Mouse (Mus musculus) heart, embryonic 15.5 days (tissue): ENCODE measurements around the gene Arid4b. TPM values are rescaled to one million over a fixed set of nuclear protein-coding genes. Genes with fewer than 3 reads are reported as not detected.
"Not testable (repeated sequence)": the region's sequence is repeated elsewhere in the genome, so short reads cannot be mapped to it uniquely, and the experiment has no call there.

Source experiments
- ATAC-seq: fragments of 200-750 bp; cut with Nextera tagmentation; replicated peaks from 2 replicates; pipeline ENCODE4 v1.8.0; 2017; ENCODE audit warnings: low read depth, moderate TSS enrichment; ENCODE audit not compliant: insufficient number of reproducible peaks, insufficient read depth, low FRiP score
- H3K27ac ChIP-seq: fragments of 300-500 bp; sonication (generic); 2 replicates; pipeline ENCODE4 v1.5.1; 2015; ENCODE audit warnings: mild to moderate bottlenecking, inconsistent platforms
- H3K27me3 ChIP-seq: fragments of 300-500 bp; sonication (generic); 2 replicates; pipeline ENCODE4 v1.6.1; 2015; ENCODE audit warnings: inconsistent platforms
- H3K36me3 ChIP-seq: fragments of 300-500 bp; sonication (generic); 2 replicates; pipeline ENCODE4 v1.6.1; 2015; ENCODE audit warnings: mild to moderate bottlenecking, inconsistent platforms
- H3K4me1 ChIP-seq: fragments of 300-500 bp; sonication (generic); replicated peaks from 2 replicates; pipeline ENCODE4 v1.6.1; 2015; ENCODE audit warnings: inconsistent platforms
- H3K4me2 ChIP-seq: fragments of 300-500 bp; sonication (generic); 2 replicates; pipeline ENCODE4 v1.6.1; 2015; ENCODE audit warnings: inconsistent platforms, mild to moderate bottlenecking, moderate library complexity
- H3K4me3 ChIP-seq: fragments of 300-500 bp; sonication (generic); 2 replicates; pipeline ENCODE4 v1.5.1; 2015; ENCODE audit warnings: mild to moderate bottlenecking, inconsistent platforms
- H3K9ac ChIP-seq: fragments of 300-500 bp; sonication (generic); 2 replicates; pipeline ENCODE4 v1.6.1; 2015; ENCODE audit warnings: mild to moderate bottlenecking, inconsistent platforms
- H3K9me3 ChIP-seq: fragments of 300-500 bp; sonication (generic); replicated peaks from 2 replicates; pipeline ENCODE4 v1.6.1; 2016; ENCODE audit warnings: inconsistent platforms
- WGBS: fragments of 180-500 bp; shearing (Covaris S2); methylation state at CpG from one replicate; pipeline ENCODE4 v1.1.7; 2015; ENCODE audit warnings: mixed read lengths; 5-methylcytosine and 5-hydroxymethylcytosine counted together
- polyA plus RNA-seq: library from polyadenylated mRNA; unstranded; fragments of >200 nt; fragmentation: Nextera tagmentation; extraction: Ambion mirVana; gene quantifications from 2 replicates; pipeline ENCODE4 v1.2.1, GENCODE M21; 2015

Arid4b gene
- 38.3 and 39.5 TPM in 2 replicates for polyA plus RNA-seq

- peak; percentile 96 for ATAC-seq
- peak within 1 kb of the TSS; percentile 98 for H3K4me3 ChIP-seq
- 0 out of 2 replicates have a peak, but pooled peaks cover 9% of the 10 kb centered on the region for H3K36me3 ChIP-seq
- H3K27ac ChIP-seq: peak within 1 kb of the TSS; percentile 99
- H3K9me3 ChIP-seq: no peaks in the 10 kb centered on the region
- H3K4me2 ChIP-seq: peak within 1 kb of the TSS; percentile 77
- H3K27me3 ChIP-seq: no peaks in the 10 kb centered on the region
- WGBS: under 1% methylated on average over 64 of the region's 64 CpGs
- H3K9ac ChIP-seq: peak within 1 kb of the TSS; percentile 98
- peaks cover 11% of the 10 kb centered on the region for H3K4me1 ChIP-seq
Observed at GRCm38 (mm10) chr13:14063013-14063941, at the start of gene Arid4b, which contains the start of gene Ggps1. Arid4b (plus strand) TSS chr13:14063232. Ggps1 (minus strand) TSS chr13:14063488.

DNA sequence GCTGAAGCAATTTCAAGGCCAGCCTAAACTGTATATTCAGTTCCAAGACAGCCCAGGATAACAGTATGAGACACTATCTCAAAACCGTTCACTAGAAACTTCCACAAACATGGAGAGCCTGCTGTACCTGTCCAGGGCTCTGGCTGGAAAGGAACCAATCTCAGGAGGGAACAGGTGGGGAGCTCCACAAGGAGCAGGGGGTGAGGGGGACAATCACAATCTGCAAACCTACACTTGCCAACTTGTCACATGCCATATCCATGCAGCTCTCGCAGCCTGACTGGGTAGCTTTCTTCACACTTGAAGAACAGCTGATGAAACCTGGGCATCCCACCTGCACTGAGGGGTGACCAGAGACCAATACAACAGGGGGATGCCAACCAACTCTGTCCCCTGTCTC is 49.0 kb upstream of the Arid4b start:
- H3K4me1 ChIP-seq: no peaks in the 10 kb centered on the region
- H3K36me3 ChIP-seq: peaks cover 26% of the 10 kb centered on the region
- H3K4me3 ChIP-seq: no peak overlapping the region
- 89% methylated on average over 2 of the region's 2 CpGs for WGBS
- no peaks in the 10 kb centered on the region for H3K27me3 ChIP-seq
- H3K9ac ChIP-seq: no peak overlapping the region
- H3K4me2 ChIP-seq: no peak overlapping the region
- no peak for ATAC-seq
- no peaks in the 10 kb centered on the region for H3K9me3 ChIP-seq
- no peak overlapping the region for H3K27ac ChIP-seq

GRCm38 (mm10) chr13:14014540-14014939 is 48.5 kb upstream of the Arid4b start:
- H3K27ac ChIP-seq: no peak overlapping the region
- H3K4me1 ChIP-seq: no peaks in the 10 kb centered on the region
- no peak overlapping the region for H3K4me3 ChIP-seq
- no peaks in the 10 kb centered on the region for H3K9me3 ChIP-seq
- no peaks in the 10 kb centered on the region for H3K27me3 ChIP-seq
- 88% methylated on average over 4 of the region's 4 CpGs for WGBS
- no peak overlapping the region for H3K9ac ChIP-seq
- H3K36me3 ChIP-seq: peaks cover 26% of the 10 kb centered on the region
- H3K4me2 ChIP-seq: no peak overlapping the region
- ATAC-seq: no peak

GRCm38 (mm10) chr13:14015609-14016008 is 47.4 kb upstream of the Arid4b start:
- Histone ChIP-seq H3K4me2 (no peak overlapping the region), H3K27ac (no peak overlapping the region), H3K9ac (no peak overlapping the region), H3K27me3 (no peaks in the 10 kb centered on the region), H3K36me3 (peaks cover 29% of the 10 kb centered on the region), H3K4me3 (no peak overlapping the region), H3K9me3 (no peaks in the 10 kb centered on the region), H3K4me1 (no peaks in the 10 kb centered on the region)
- no peak for ATAC-seq
- 90% methylated on average over 6 of the region's 6 CpGs for WGBS

DNA sequence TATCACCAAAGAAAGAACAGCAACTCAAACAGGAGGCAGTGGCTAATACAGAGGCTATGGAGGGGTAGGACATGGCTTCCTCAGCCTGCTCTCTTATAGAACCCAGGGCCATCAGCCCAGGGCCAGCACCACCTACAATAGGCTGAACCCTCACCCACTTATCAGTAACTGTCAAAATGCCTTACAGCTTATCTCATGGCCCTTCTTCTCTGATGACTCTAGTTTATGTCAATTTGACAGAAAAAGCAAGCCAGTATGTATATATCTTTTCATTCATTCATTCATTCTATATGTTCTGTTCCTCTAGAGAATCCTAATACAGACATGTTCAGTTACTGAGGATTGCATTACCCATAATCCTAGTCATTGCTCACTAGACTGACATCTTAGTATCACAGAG is 44.7 kb upstream of the Arid4b start:
- H3K4me2 ChIP-seq: no peak overlapping the region
- H3K4me1 ChIP-seq: no peaks in the 10 kb centered on the region
- H3K9me3 ChIP-seq: no peaks in the 10 kb centered on the region
- H3K4me3 ChIP-seq: no peak overlapping the region
- H3K27me3 ChIP-seq: no peaks in the 10 kb centered on the region
- no peak for ATAC-seq
- peaks cover 16% of the 10 kb centered on the region for H3K36me3 ChIP-seq
- H3K27ac ChIP-seq: no peak overlapping the region
- no peak overlapping the region for H3K9ac ChIP-seq

GRCm38 (mm10) chr13:14018852-14019251 is 44.2 kb upstream of the Arid4b start:
- Histone ChIP-seq H3K4me3 (no peak overlapping the region), H3K27me3 (no peaks in the 10 kb centered on the region), H3K36me3 (peaks cover 15% of the 10 kb centered on the region), H3K27ac (no peak overlapping the region), H3K9ac (no peak overlapping the region), H3K4me2 (no peak overlapping the region), H3K4me1 (no peaks in the 10 kb centered on the region), H3K9me3 (no peaks in the 10 kb centered on the region)
- no peak for ATAC-seq
- WGBS: 88% methylated on average over 3 of the region's 3 CpGs

- H3K36me3 ChIP-seq: peaks cover 12% of the 10 kb centered on the region
- ATAC-seq, H3K27ac ChIP-seq, H3K4me2 ChIP-seq, H3K9ac ChIP-seq, H3K27me3 ChIP-seq, H3K4me1 ChIP-seq, H3K4me3 ChIP-seq, H3K9me3 ChIP-seq: not testable (repeated sequence)
- WGBS: 49% methylated on average over 11 of the region's 12 CpGs
Observed at GRCm38 (mm10) chr13:14021417-14021816, 41.6 kb upstream of the Arid4b start.

- H3K9ac ChIP-seq: no peak overlapping the region
- no peak overlapping the region for H3K27ac ChIP-seq
- ATAC-seq: no peak
- H3K4me1 ChIP-seq: no peaks in the 10 kb centered on the region
- H3K27me3 ChIP-seq: no peaks in the 10 kb centered on the region
- WGBS: 90% methylated on average over 6 of the region's 6 CpGs
- H3K4me2 ChIP-seq: no peak overlapping the region
- H3K4me3 ChIP-seq: no peak overlapping the region
- H3K36me3 ChIP-seq: peaks cover 21% of the 10 kb centered on the region; the same call in 1 of the 2 replicates
- H3K9me3 ChIP-seq: no peaks in the 10 kb centered on the region
Observed at GRCm38 (mm10) chr13:14025554-14025953, 37.5 kb upstream of the Arid4b start.

GRCm38 (mm10) chr13:14026154-14026820 is 36.7 kb upstream of the Arid4b start:
- H3K9ac ChIP-seq: no peak overlapping the region
- H3K9me3 ChIP-seq: no peaks in the 10 kb centered on the region
- ATAC-seq: no peak
- no peak overlapping the region for H3K4me2 ChIP-seq
- WGBS: 93% methylated on average over 6 of the region's 6 CpGs
- no peak overlapping the region for H3K4me3 ChIP-seq
- peaks cover 21% of the 10 kb centered on the region; the same call in 1 of the 2 replicates for H3K36me3 ChIP-seq
- no peaks in the 10 kb centered on the region for H3K4me1 ChIP-seq
- H3K27ac ChIP-seq: no peak overlapping the region
- H3K27me3 ChIP-seq: no peaks in the 10 kb centered on the region

DNA sequence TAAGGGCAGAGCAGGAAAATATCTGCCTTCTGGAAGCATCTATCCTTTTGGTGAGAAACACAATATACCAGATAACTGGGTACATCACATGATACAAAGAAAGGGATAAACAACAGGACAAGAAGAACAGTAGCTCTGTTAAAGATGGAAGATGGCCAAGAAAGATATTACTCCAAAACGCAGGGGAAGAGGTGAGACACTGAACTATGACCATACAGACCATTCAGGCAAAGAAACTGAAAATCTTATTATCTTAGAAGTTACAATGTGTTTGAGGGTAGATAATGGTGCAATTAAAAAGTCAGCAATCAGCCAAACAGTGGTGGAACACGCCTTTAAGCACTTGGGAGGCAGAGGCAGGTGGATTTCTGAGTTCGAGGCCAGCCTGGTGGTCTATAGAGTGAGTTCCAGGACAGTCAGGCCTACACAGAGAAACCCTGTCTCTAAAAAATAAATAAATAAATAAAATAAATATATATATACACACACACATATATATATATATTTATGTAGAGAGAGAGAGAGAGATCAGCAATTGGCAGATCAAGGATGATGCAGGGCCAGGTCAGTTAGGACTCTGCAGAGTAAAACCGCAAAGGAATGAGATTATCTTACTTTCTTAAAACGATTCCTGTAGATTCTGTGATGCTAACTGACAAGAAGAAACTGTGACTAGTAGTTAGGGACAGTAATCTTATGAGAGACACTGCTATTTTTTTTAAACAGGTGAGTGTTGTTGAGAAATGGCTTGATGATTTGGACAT is 29.5 kb upstream of the Arid4b start:
- Histone ChIP-seq H3K4me3 (no peak overlapping the region), H3K27ac (no peak overlapping the region), H3K9me3 (no peaks in the 10 kb centered on the region), H3K27me3 (no peaks in the 10 kb centered on the region), H3K4me2 (no peak overlapping the region), H3K4me1 (peaks cover 2% of the 10 kb centered on the region), H3K36me3 (peaks cover 7% of the 10 kb centered on the region; the same call in 1 of the 2 replicates), H3K9ac (no peak overlapping the region)
- no peak for ATAC-seq
- WGBS: 81% methylated on average over 5 of the region's 5 CpGs

- no peak overlapping the region for H3K4me2 ChIP-seq
- peaks cover 7% of the 10 kb centered on the region for H3K4me1 ChIP-seq
- no peak for ATAC-seq
- no peak overlapping the region for H3K9ac ChIP-seq
- H3K9me3 ChIP-seq: no peaks in the 10 kb centered on the region
- H3K27me3 ChIP-seq: no peaks in the 10 kb centered on the region
- H3K27ac ChIP-seq: no peak overlapping the region
- H3K4me3 ChIP-seq: no peak overlapping the region
- peaks cover 4% of the 10 kb centered on the region; the same call in 1 of the 2 replicates for H3K36me3 ChIP-seq
Observed at GRCm38 (mm10) chr13:14034073-14034348, 29.0 kb upstream of the Arid4b start.
